Mouse (Mus musculus): ENCODE data around the gene Pin1rt1. TPM values are rescaled to one million over a fixed set of nuclear protein-coding genes. Genes with fewer than 3 reads are reported as not detected.
A peak's percentile ranks its signal among the peaks of the same experiment; 100 is the strongest.

Pin1rt1 gene
- polyA plus RNA-seq, 1 experiment from 2014 or later: not detected

- Histone ChIP-seq H3K9me3 (replicated peaks; ENCODE audit: control insufficient read depth, low read length) (no peaks in the 10 kb centered on the region), H3K4me3 (ENCODE audit: low read depth, low read length) (peak within 1 kb of the TSS; percentile 70), H3K27ac (replicated peaks; ENCODE audit: low read depth, low read length) (no peak within 1 kb of the TSS), H3K36me3 (replicated peaks; ENCODE audit: control insufficient read depth, insufficient read depth, low read depth, low read length) (no peaks in the 10 kb centered on the region), H3K4me2 (ENCODE audit: low read depth, low read length) (peak within 1 kb of the TSS; percentile 98), H3K27me3 (ENCODE audit: control insufficient read depth, insufficient read depth, low read length) (peaks cover 6% of the 10 kb centered on the region; the same call in 1 of the 2 replicates), H3K4me1 (ENCODE audit: control insufficient read depth, insufficient read depth, low read length) (no peaks in the 10 kb centered on the region), H3K9ac (replicated peaks; ENCODE audit: low read length) (peak within 1 kb of the TSS; percentile 75)
- ATAC-seq (replicated peaks; ENCODE audit: insufficient number of reproducible peaks, low FRiP score, low TSS enrichment, low read depth): peak; percentile 82
- WGBS: 0% methylated on average over 13 of the region's 31 CpGs
- DNase-seq (ENCODE audit: low spot score): peak; percentile 87
Measured at GRCm38 (mm10) chr2:104742741-104743064, 26.5 kb upstream of the Pin1rt1 start, which contains the start of gene Depdc7. Gene Depdc7 (minus strand): TSS chr2:104742878.

- Histone ChIP-seq H3K27ac (replicated peaks; ENCODE audit: low read depth, low read length) (no peak overlapping the region), H3K4me1 (ENCODE audit: control insufficient read depth, insufficient read depth, low read length) (no peaks in the 10 kb centered on the region), H3K36me3 (replicated peaks; ENCODE audit: control insufficient read depth, insufficient read depth, low read depth, low read length) (no peaks in the 10 kb centered on the region), H3K27me3 (ENCODE audit: control insufficient read depth, insufficient read depth, low read length) (peaks cover 6% of the 10 kb centered on the region; the same call in 1 of the 2 replicates), H3K4me3 (ENCODE audit: low read depth, low read length) (peak overlapping the region; percentile 70), H3K4me2 (ENCODE audit: low read depth, low read length) (peak overlapping the region; percentile 98), H3K9ac (replicated peaks; ENCODE audit: low read length) (peak overlapping the region; percentile 75), H3K9me3 (replicated peaks; ENCODE audit: control insufficient read depth, low read length) (no peaks in the 10 kb centered on the region)
- ATAC-seq (replicated peaks; ENCODE audit: insufficient number of reproducible peaks, low FRiP score, low TSS enrichment, low read depth): peak; percentile 37; the same call in 1 of the 2 replicates
- no peak for DNase-seq (ENCODE audit: low spot score)
- WGBS: 6% methylated on average over 39 of the region's 46 CpGs
Measured at GRCm38 (mm10) chr2:104741896-104742740, 25.9 kb upstream of the Pin1rt1 start.

GRCm38 (mm10) chr2:104741015-104741758 lies 25.0 kb upstream of the Pin1rt1 start:
- 29% methylated on average over 7 of the region's 7 CpGs for WGBS
- DNase-seq (ENCODE audit: low spot score) (no peak), ATAC-seq (replicated peaks; ENCODE audit: insufficient number of reproducible peaks, low FRiP score, low TSS enrichment, low read depth) (no peak)
- Histone ChIP-seq H3K9ac (replicated peaks; ENCODE audit: low read length) (no peak overlapping the region; the same call in 1 of the 2 replicates), H3K9me3 (replicated peaks; ENCODE audit: control insufficient read depth, low read length) (no peaks in the 10 kb centered on the region), H3K27ac (replicated peaks; ENCODE audit: low read depth, low read length) (no peak overlapping the region), H3K4me3 (ENCODE audit: low read depth, low read length) (no peak overlapping the region), H3K27me3 (ENCODE audit: control insufficient read depth, insufficient read depth, low read length) (peaks cover 6% of the 10 kb centered on the region; the same call in 1 of the 2 replicates), H3K4me1 (ENCODE audit: control insufficient read depth, insufficient read depth, low read length) (no peaks in the 10 kb centered on the region), H3K36me3 (replicated peaks; ENCODE audit: control insufficient read depth, insufficient read depth, low read depth, low read length) (no peaks in the 10 kb centered on the region), H3K4me2 (ENCODE audit: low read depth, low read length) (no peak overlapping the region)

- Histone ChIP-seq H3K27me3 (ENCODE audit: control insufficient read depth, insufficient read depth, low read length) (peaks cover 6% of the 10 kb centered on the region; the same call in 1 of the 2 replicates), H3K9ac (replicated peaks; ENCODE audit: low read length) (no peak overlapping the region), H3K4me2 (ENCODE audit: low read depth, low read length) (no peak overlapping the region), H3K27ac (replicated peaks; ENCODE audit: low read depth, low read length) (no peak overlapping the region), H3K36me3 (replicated peaks; ENCODE audit: control insufficient read depth, insufficient read depth, low read depth, low read length) (no peaks in the 10 kb centered on the region), H3K4me3 (ENCODE audit: low read depth, low read length) (no peak overlapping the region), H3K9me3 (replicated peaks; ENCODE audit: control insufficient read depth, low read length) (no peaks in the 10 kb centered on the region), H3K4me1 (ENCODE audit: control insufficient read depth, insufficient read depth, low read length) (no peaks in the 10 kb centered on the region)
- 55% methylated on average over 7 of the region's 7 CpGs for WGBS
- ATAC-seq (replicated peaks; ENCODE audit: insufficient number of reproducible peaks, low FRiP score, low TSS enrichment, low read depth): no peak
- no peak for DNase-seq (ENCODE audit: low spot score)
Measured at GRCm38 (mm10) chr2:104740248-104740949, 24.2 kb upstream of the Pin1rt1 start.

GRCm38 (mm10) chr2:104739691-104740090 lies 23.5 kb upstream of the Pin1rt1 start:
- Histone ChIP-seq H3K4me3 (ENCODE audit: low read depth, low read length) (no peak overlapping the region), H3K27me3 (ENCODE audit: control insufficient read depth, insufficient read depth, low read length) (peaks cover 6% of the 10 kb centered on the region; the same call in 1 of the 2 replicates), H3K4me2 (ENCODE audit: low read depth, low read length) (no peak overlapping the region), H3K27ac (replicated peaks; ENCODE audit: low read depth, low read length) (no peak overlapping the region), H3K36me3 (replicated peaks; ENCODE audit: control insufficient read depth, insufficient read depth, low read depth, low read length) (no peaks in the 10 kb centered on the region), H3K9me3 (replicated peaks; ENCODE audit: control insufficient read depth, low read length) (no peaks in the 10 kb centered on the region), H3K4me1 (ENCODE audit: control insufficient read depth, insufficient read depth, low read length) (no peaks in the 10 kb centered on the region), H3K9ac (replicated peaks; ENCODE audit: low read length) (no peak overlapping the region)
- no peak for DNase-seq (ENCODE audit: low spot score)
- ATAC-seq (replicated peaks; ENCODE audit: insufficient number of reproducible peaks, low FRiP score, low TSS enrichment, low read depth): no peak
- WGBS: 92% methylated on average over 2 of the region's 2 CpGs

GRCm38 (mm10) chr2:104736241-104736640 lies 20.1 kb upstream of the Pin1rt1 start:
- 0 out of 2 replicates have a peak, but pooled peaks cover 2% of the 10 kb centered on the region for H3K27me3 ChIP-seq (ENCODE audit: control insufficient read depth, insufficient read depth, low read length)
- H3K27ac ChIP-seq (replicated peaks; ENCODE audit: low read depth, low read length): no peak overlapping the region
- H3K4me3 ChIP-seq (ENCODE audit: low read depth, low read length): no peak overlapping the region
- H3K36me3 ChIP-seq (replicated peaks; ENCODE audit: control insufficient read depth, insufficient read depth, low read depth, low read length): no peaks in the 10 kb centered on the region
- ATAC-seq (replicated peaks; ENCODE audit: insufficient number of reproducible peaks, low FRiP score, low TSS enrichment, low read depth) (no peak), DNase-seq (ENCODE audit: low spot score) (no peak)
- H3K9me3 ChIP-seq (replicated peaks; ENCODE audit: control insufficient read depth, low read length): no peaks in the 10 kb centered on the region
- 73% methylated on average over 7 of the region's 7 CpGs for WGBS
- no peaks in the 10 kb centered on the region for H3K4me1 ChIP-seq (ENCODE audit: control insufficient read depth, insufficient read depth, low read length)
- no peak overlapping the region for H3K4me2 ChIP-seq (ENCODE audit: low read depth, low read length)
- H3K9ac ChIP-seq (replicated peaks; ENCODE audit: low read length): no peak overlapping the region

- Histone ChIP-seq H3K27me3 (ENCODE audit: control insufficient read depth, insufficient read depth, low read length) (no peaks in the 10 kb centered on the region), H3K4me1 (ENCODE audit: control insufficient read depth, insufficient read depth, low read length) (no peaks in the 10 kb centered on the region), H3K4me2 (ENCODE audit: low read depth, low read length) (no peak overlapping the region), H3K9ac (replicated peaks; ENCODE audit: low read length) (no peak overlapping the region), H3K27ac (replicated peaks; ENCODE audit: low read depth, low read length) (no peak overlapping the region), H3K4me3 (ENCODE audit: low read depth, low read length) (no peak overlapping the region), H3K36me3 (replicated peaks; ENCODE audit: control insufficient read depth, insufficient read depth, low read depth, low read length) (no peaks in the 10 kb centered on the region), H3K9me3 (replicated peaks; ENCODE audit: control insufficient read depth, low read length) (no peaks in the 10 kb centered on the region)
- ATAC-seq (replicated peaks; ENCODE audit: insufficient number of reproducible peaks, low FRiP score, low TSS enrichment, low read depth) (no peak), DNase-seq (ENCODE audit: low spot score) (no peak)
- 76% methylated on average over 7 of the region's 7 CpGs for WGBS
Measured at GRCm38 (mm10) chr2:104732562-104733256, 16.5 kb upstream of the Pin1rt1 start.

Data from embryonic facial prominence, embryonic 11.5 days (tissue).